Mouse (Mus musculus): ENCODE results near the gene Zfp963.
A peak's percentile ranks its signal among the peaks of the same experiment; 100 is the strongest.
"Not testable (repeated sequence)": the region's sequence is repeated elsewhere in the genome, so short reads cannot be mapped to it uniquely, and the experiment has no call there.

Zfp963 gene

DNA sequence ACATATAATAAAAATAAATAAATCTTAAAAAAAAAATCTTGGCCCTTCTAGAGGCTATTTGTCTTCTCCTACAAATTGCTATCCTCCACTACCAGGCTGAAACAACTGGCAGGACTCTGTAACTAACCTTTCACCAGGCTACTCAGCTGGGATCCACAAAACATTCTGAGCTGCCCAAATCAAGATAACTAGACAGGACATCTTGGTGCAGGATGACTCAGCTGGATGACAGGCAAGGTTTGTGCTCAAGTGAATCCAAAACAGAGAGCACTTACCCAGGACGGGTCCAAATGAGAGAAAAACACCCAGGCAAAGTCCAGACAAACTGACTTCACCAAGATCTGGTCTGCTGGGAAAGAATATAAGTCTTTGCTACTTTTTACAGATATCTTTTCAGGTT, 14.3 kb downstream of the Zfp963 start:
- DNase-seq: no peak

DNA sequence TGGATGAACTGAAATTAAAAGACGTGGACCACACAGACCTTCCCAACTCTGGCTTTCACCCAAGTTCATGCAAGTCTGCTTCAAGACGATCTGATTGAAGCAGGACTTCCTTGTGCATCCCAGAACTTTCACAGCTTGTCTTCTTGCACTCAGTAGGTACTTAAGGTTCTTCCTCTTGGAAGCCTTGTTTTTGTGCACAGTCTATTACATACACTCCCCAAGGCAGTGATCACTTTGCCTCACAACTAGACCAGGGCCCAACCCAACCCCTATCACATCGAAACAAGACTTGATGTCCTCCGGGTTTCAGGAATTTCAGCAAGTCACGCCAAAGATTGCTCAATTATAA, 32.6 kb downstream of the Zfp963 start:
- no peak for DNase-seq

DNA sequence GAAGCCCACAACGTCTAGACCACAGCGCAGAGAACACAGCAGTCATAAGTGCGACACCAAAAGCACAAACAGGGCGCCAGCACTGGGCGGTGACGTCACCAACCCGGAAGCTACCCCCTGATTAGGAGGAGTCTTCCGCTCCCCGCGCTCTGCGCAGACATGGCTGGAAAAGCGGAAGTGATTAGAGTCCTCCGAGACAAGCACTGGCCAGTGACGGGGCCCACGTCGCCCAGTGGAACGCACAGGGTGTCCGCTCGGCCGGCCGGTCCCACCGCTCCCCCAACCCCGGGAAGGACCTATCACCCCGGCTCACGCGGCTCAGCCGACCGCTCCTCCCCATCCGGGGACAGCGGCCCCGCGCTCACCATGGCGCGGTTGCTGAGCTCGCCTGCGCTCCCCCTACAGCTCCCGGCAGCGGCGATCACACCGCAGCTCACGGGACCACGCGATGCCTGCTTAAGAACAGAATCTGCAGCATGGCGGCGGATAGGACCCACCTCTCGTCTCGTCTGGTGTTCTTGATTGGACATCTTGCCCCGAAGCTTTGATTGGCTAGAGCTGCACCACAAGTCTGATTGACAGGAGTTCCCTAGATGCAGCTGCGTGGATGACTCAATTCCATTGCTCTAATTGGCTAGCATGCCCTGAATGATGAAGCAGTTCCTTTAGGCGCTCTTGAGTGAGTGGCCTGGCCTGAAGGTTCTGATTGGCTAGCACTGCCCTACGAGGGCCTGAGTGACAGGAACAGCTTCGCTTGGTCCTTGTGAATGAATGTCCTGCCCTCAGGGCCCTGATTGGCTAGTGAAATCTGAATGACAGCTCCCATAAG, 33.2 kb downstream of the Zfp963 start:
- DNase-seq: peak; percentile 99

DNA sequence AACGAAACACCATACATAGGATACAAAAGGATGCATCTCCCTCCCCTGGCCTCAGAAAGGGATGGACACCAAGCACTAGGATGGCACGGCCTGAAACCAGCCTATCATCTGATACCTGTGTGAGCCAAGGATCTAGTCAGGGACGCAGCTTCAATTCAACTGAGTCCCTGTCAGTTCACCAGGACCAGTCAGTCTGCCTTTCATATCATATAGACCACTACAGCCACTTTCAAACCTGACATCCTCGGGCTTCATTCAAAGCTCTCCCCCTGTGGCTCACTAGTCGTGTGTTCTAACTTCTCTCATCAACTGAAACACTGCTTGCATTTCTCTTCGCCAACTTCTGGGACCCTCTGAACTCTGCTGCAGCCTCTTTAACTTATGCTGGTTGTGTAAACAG, 34.4 kb downstream of the Zfp963 start:
- no peak for DNase-seq

DNA sequence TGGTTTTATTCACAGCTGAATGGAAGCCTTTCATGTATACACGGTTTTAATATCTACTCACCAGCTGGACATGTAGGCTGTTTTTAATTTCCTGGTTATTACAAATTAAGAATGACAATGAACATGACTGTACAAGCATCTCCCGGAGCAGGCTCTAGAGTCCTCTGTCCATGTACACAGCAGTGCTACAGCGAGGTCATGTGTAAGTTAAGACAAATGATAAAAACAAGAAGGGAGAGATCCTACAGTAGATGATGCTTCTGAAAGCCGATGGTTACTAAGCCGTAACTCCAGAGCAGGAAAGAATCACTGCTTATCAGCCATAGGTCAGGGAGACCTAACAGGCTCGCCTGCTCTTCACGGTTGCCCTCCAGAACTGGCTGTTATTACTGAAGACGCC, 36.3 kb downstream of the Zfp963 start:
- DNase-seq: no peak

DNA sequence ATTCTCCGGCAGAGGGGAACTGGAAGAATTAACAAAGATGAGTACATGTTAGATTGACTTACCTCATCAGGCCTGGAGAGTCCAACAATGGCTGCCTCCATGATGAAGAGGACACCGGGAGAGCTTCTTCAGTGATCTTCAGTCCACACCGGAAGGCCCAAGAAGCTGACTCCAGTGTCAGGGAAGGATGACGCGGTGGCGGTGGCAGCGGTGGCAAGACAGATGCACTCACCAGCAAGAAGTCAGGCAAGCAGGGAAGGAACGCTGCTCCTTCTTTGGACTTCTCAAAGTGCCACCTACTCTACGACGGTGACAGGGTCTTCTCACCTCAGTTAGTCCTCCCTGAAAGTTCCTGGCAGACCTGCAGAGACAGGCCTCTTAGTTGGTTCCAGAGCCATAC, 39.1 kb downstream of the Zfp963 start, which contains the start of gene Zfp869:
Gene Zfp869 (minus strand): TSS at position 101 of the 400 bp plus-strand sequence.
- DNase-seq: not testable (repeated sequence)

DNA sequence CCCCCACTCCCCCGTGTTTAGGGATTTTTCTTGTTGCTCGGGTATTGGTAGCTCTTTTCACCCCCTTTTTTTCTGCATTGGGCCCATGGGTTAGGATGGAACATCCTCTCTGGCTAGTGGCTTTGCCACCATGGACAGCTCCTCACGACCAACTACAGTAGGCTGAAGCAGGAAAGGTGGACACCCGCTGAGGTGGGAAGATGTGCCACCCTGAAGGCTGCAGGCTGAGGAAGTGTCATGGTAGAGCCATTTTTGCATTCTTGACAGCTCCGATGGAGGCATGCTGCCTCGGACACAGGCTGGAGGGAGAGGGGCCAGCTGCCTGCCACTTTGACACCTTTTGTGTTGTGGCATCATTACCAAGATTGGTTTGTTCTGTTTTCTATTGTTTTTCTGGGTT, 48.0 kb downstream of the Zfp963 start:
- no peak for DNase-seq
